Mouse (Mus musculus): ENCODE results near the gene Gm4353. TPM values are rescaled to one million over a fixed set of nuclear protein-coding genes. Genes with fewer than 3 reads are reported as not detected.
"Not testable (repeated sequence)": the region's sequence is repeated elsewhere in the genome, so short reads cannot be mapped to it uniquely, and the experiment has no call there.

Gm4353 gene
- 1.7 and 2.9 TPM in 2 replicates for polyA plus RNA-seq (2015; fragmentation: Nextera tagmentation; extraction: Ambion mirVana)

DNA sequence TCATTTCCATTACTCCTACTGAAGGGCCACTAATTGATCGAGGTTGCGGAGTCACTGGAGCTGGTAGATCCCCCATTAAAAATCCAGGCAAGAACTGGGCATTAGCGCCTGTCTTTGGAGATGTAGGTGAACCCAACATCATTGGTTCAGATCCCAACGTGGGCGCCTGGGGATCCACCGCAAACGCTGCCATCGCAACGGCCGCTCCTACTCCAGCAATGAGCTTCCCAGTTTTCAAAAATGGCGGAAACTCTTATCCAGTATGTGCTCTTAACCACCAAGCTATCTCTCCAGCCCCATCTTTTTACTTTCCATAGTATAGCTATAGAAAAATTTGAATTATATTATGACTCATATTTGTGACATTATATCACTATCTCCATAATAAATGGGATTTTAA, at the start of gene Gm4353:
Gene Gm4353 (minus strand): TSS at position 270 of the 400 bp plus-strand sequence.
- not testable (repeated sequence) for H3K36me3 ChIP-seq
- 98% methylated on average over 11 of the region's 11 CpGs for WGBS

DNA sequence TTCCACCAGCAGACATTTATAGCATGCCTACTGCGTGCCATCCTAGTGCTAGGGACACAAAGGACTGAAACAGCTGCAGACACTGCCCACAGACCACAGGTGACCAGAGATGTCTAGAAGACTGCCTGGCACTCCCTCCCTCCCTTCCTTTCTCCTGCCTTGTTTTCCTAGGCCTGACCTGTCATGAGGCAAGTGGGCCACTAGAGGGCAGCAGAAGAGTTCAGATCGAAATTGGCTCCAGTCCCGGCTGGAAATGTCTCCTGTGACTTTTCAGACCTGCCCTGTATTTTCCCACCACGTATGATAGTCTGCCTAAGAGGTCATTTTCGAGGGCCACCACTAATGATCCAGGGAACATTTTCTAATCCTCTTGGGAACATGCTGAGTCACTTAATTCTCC, 47.6 kb upstream of the Gm4353 start:
- H3K4me1 ChIP-seq = peaks cover 4% of the 10 kb centered on the region; the same call in 1 of the 2 replicates
- WGBS = 5% methylated on average over 5 of the region's 5 CpGs
- no peaks in the 10 kb centered on the region for H3K27me3 ChIP-seq
- H3K9me3 ChIP-seq = no peaks in the 10 kb centered on the region
- no peak for ATAC-seq (ENCODE audit: insufficient number of reproducible peaks, insufficient read depth, low FRiP score, low TSS enrichment, low read depth)
- no peaks in the 10 kb centered on the region for H3K36me3 ChIP-seq
- no peak overlapping the region for H3K4me2 ChIP-seq
- no peak overlapping the region for H3K9ac ChIP-seq
- H3K4me3 ChIP-seq = no peak overlapping the region
- no peak overlapping the region for H3K27ac ChIP-seq

More for the DNA sequence above, at the start of gene Gm4353:
- H3K9ac ChIP-seq; H3K4me1 ChIP-seq; H3K4me3 ChIP-seq; H3K4me2 ChIP-seq; ATAC-seq (ENCODE audit: insufficient number of reproducible peaks, insufficient read depth, low FRiP score, low TSS enrichment, low read depth); H3K27ac ChIP-seq; H3K27me3 ChIP-seq; H3K9me3 ChIP-seq: not testable (repeated sequence)

DNA sequence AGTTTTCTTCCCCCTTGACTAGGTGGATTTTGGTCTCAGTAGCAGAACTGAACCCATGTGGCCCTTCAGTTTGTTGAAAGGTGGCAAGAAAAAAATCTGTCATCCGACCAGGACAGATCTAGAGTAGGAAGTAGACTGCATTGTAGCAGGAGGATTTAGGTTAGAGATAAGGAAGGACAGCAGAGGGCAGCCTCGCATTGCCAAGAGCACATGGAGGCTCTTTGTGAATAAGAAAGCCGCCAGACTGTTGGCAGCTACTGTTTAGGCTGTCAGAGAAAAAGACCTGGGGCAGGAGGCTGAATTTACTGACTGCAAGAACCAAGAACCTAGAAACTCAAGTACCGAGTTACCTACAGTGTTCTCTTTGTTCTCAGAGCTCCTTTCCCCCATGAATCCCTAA, 47.0 kb upstream of the Gm4353 start:
- no peaks in the 10 kb centered on the region for H3K27me3 ChIP-seq
- no peaks in the 10 kb centered on the region for H3K36me3 ChIP-seq
- no peak overlapping the region for H3K27ac ChIP-seq
- ATAC-seq (ENCODE audit: insufficient number of reproducible peaks, insufficient read depth, low FRiP score, low TSS enrichment, low read depth) = no peak
- H3K9ac ChIP-seq = no peak overlapping the region
- H3K4me1 ChIP-seq = peaks cover 4% of the 10 kb centered on the region; the same call in 1 of the 2 replicates
- no peaks in the 10 kb centered on the region for H3K9me3 ChIP-seq
- H3K4me3 ChIP-seq = no peak overlapping the region
- H3K4me2 ChIP-seq = no peak overlapping the region
- WGBS = 15% methylated on average over 4 of the region's 4 CpGs

DNA sequence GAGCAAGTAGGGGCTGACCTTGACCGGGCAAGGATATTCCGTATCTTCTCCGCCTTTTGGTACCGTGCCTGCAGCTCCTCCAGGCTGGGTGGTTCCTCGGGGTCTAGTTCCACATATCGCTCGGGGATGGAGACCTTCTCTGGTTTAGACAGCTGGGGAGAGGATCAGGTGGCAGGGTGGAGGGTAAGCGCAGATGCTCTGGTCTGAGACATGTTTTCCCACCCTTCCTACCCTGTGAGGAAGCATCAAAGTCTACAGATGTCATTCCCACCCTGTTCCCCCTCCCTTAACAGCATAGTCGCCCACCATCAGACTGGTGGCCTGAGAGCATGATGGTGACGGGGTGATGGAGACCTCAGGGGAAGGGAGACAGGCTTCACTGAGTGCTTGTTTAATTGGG, 44.9 kb upstream of the Gm4353 start:
- Histone ChIP-seq H3K4me3 (no peak overlapping the region), H3K9me3 (no peaks in the 10 kb centered on the region), H3K27me3 (no peaks in the 10 kb centered on the region), H3K9ac (no peak overlapping the region), H3K36me3 (no peaks in the 10 kb centered on the region), H3K4me1 (peaks cover 9% of the 10 kb centered on the region), H3K4me2 (no peak overlapping the region), H3K27ac (no peak overlapping the region)
- ATAC-seq (ENCODE audit: insufficient number of reproducible peaks, insufficient read depth, low FRiP score, low TSS enrichment, low read depth) = no peak
- 79% methylated on average over 10 of the region's 10 CpGs for WGBS

DNA sequence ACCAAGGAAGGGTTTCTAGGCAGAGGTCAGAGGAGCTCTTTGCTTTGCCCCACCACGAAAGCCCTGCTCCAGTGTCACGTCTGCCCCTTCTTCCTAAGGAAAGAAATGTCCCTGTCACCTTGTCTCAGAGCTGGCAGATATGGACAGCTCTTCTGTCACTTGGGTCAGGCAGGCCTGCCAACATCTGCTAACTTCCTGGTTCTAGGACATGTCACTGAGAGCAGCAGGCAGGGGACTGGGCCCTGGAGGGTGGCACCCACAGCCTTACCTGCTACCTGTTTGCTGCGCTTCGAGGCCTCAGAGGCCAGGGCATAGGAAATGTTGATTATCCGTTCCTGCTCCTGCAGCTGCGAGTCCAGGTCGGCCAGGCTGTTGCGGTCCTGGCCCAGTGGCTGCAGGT, 43.9 kb upstream of the Gm4353 start:
- H3K27ac ChIP-seq = no peak overlapping the region
- H3K27me3 ChIP-seq = no peaks in the 10 kb centered on the region
- WGBS = 93% methylated on average over 8 of the region's 8 CpGs
- H3K4me1 ChIP-seq = peaks cover 17% of the 10 kb centered on the region
- no peak overlapping the region for H3K4me3 ChIP-seq
- H3K4me2 ChIP-seq = no peak overlapping the region
- H3K9ac ChIP-seq = no peak overlapping the region
- ATAC-seq (ENCODE audit: insufficient number of reproducible peaks, insufficient read depth, low FRiP score, low TSS enrichment, low read depth) = no peak
- H3K36me3 ChIP-seq = no peaks in the 10 kb centered on the region
- H3K9me3 ChIP-seq = no peaks in the 10 kb centered on the region

DNA sequence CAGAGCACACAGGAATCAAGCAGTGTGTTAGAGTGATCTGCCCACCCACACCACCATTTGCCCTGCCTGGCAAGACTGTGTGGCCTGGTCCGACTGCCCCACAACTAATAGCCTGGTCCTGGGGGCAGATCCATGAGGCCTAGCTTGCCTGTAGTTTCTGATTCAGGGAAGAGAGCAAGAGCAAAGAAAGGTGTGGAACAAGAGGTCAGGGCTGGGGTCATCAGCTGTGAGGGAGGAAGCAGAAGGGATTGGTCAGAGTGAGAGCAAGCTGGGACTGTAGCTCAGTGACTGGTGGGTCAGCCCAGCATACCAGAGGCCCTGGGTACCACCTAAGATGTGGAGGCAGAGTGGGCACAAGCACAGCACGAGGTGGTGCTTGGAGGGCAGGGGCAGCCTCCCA, 42.6 kb upstream of the Gm4353 start:
- Histone ChIP-seq H3K9ac (no peak overlapping the region), H3K4me3 (no peak overlapping the region), H3K27ac (no peak overlapping the region), H3K4me2 (no peak overlapping the region), H3K4me1 (peaks cover 29% of the 10 kb centered on the region), H3K9me3 (no peaks in the 10 kb centered on the region), H3K27me3 (no peaks in the 10 kb centered on the region), H3K36me3 (no peaks in the 10 kb centered on the region)
- 71% methylated on average over 2 of the region's 2 CpGs for WGBS
- no peak for ATAC-seq (ENCODE audit: insufficient number of reproducible peaks, insufficient read depth, low FRiP score, low TSS enrichment, low read depth)

DNA sequence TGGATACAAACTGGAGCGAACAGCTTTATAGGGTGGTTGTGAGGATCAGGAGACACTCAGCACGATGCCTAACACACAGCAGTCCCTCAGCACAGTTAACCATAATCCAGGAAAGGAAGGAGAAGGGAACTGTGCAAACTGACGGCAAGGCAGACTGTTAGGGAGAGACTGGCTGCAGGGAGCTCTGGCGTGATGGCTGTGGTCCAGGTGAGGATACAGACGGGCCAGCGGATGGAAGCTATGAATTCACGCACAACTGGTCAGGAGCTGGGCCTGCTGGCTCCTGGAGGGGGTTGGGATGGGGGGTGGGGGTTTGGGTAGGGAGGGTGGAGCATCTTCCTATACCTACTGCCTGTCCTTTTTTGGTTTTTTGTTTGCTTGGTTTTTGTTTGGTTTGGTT, 41.2 kb upstream of the Gm4353 start:
- Histone ChIP-seq H3K36me3 (no peaks in the 10 kb centered on the region), H3K9me3 (no peaks in the 10 kb centered on the region), H3K4me1 (peaks cover 31% of the 10 kb centered on the region), H3K4me2 (no peak overlapping the region), H3K27ac (no peak overlapping the region), H3K27me3 (no peaks in the 10 kb centered on the region), H3K4me3 (no peak overlapping the region), H3K9ac (no peak overlapping the region)
- no peak for ATAC-seq (ENCODE audit: insufficient number of reproducible peaks, insufficient read depth, low FRiP score, low TSS enrichment, low read depth)
- WGBS = 56% methylated on average over 7 of the region's 7 CpGs

DNA sequence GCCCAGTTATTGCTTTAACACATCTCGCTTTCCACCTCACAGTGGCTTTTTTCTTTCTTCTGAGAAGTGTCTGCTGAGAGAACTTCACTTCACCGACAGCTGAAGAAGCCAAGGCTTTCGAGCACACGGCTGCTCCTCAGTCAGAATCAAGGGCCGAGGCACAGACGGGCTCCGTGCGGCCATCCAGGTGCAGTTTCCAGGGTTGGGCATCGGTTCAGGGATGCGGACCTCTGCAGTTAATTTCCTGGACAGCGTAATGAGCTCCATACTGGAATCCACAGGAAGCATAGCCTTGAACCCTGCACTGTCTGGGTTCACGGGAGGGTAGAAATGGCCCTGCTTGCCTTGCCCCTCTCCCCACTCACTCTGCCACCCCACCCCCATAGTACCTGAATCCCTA, 39.6 kb upstream of the Gm4353 start:
- H3K4me3 ChIP-seq = no peak overlapping the region
- no peak overlapping the region for H3K4me2 ChIP-seq
- no peak overlapping the region for H3K9ac ChIP-seq
- 55% methylated on average over 12 of the region's 12 CpGs for WGBS
- H3K36me3 ChIP-seq = no peaks in the 10 kb centered on the region
- no peaks in the 10 kb centered on the region for H3K27me3 ChIP-seq
- H3K9me3 ChIP-seq = no peaks in the 10 kb centered on the region
- peak overlapping the region; percentile 65 for H3K27ac ChIP-seq
- peaks cover 31% of the 10 kb centered on the region for H3K4me1 ChIP-seq
- no peak for ATAC-seq (ENCODE audit: insufficient number of reproducible peaks, insufficient read depth, low FRiP score, low TSS enrichment, low read depth)

DNA sequence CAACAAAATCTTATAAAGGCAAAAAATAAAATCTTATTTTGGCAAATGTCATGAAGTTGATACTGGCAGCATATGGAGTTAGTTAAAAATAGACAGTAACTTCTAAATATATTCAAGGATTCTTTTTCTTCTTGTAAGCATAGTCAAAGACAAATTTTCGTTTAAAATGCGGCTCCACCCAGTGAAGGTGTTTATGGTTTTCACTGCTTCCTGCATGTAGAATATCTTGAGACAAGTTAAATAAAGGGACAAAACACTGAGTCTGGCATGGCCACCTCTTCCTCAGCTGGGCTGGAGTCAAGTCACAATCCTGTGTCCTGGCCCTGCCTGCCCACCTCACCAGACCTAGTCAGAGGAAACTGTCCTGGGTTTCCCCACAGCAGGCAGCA, 39.2 kb upstream of the Gm4353 start:
- no peaks in the 10 kb centered on the region for H3K27me3 ChIP-seq
- H3K36me3 ChIP-seq = no peaks in the 10 kb centered on the region
- ATAC-seq (ENCODE audit: insufficient number of reproducible peaks, insufficient read depth, low FRiP score, low TSS enrichment, low read depth) = no peak
- no peaks in the 10 kb centered on the region for H3K9me3 ChIP-seq
- peak overlapping the region; percentile 65 for H3K27ac ChIP-seq
- H3K4me2 ChIP-seq = no peak overlapping the region
- no peak overlapping the region for H3K9ac ChIP-seq
- WGBS = 35% methylated on average over 2 of the region's 2 CpGs
- H3K4me3 ChIP-seq = no peak overlapping the region
- H3K4me1 ChIP-seq = peaks cover 31% of the 10 kb centered on the region

DNA sequence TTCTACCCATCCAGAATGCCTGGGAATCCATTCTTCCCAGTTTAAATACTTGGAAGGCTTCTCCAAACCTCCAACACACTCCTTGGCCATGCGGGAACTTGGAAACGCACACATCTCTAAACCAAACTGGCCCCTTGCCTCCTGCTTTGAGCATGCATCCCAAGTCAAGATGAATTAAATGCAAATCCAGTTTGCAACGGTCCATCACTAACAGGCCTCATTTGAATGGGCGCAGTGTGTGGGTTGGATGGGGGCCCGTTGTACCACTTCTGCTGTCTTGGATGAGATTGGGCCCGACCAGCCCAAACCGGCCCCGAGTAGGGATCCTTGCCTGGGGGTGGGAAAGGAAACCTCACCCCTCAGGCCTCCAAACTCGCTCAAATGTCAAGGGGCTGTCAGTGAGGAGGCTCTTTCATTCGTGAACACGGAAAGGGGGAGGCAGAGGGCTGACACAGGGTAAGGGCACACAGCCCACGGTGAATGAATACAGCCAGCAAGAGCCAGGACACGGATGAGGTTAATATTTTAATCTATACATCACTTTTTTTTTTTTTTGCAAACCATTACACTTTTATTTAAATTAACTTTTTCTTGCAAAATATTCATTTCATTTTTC, 38.7 kb upstream of the Gm4353 start:
- Histone ChIP-seq H3K9me3 (no peaks in the 10 kb centered on the region), H3K27me3 (no peaks in the 10 kb centered on the region), H3K4me2 (no peak overlapping the region), H3K9ac (no peak overlapping the region), H3K27ac (peak overlapping the region; percentile 57; the same call in 1 of the 2 replicates), H3K4me1 (peaks cover 31% of the 10 kb centered on the region), H3K36me3 (no peaks in the 10 kb centered on the region), H3K4me3 (no peak overlapping the region)
- 24% methylated on average over 13 of the region's 13 CpGs for WGBS
- ATAC-seq (ENCODE audit: insufficient number of reproducible peaks, insufficient read depth, low FRiP score, low TSS enrichment, low read depth) = peak; percentile 34; the same call in 1 of the 2 replicates

DNA sequence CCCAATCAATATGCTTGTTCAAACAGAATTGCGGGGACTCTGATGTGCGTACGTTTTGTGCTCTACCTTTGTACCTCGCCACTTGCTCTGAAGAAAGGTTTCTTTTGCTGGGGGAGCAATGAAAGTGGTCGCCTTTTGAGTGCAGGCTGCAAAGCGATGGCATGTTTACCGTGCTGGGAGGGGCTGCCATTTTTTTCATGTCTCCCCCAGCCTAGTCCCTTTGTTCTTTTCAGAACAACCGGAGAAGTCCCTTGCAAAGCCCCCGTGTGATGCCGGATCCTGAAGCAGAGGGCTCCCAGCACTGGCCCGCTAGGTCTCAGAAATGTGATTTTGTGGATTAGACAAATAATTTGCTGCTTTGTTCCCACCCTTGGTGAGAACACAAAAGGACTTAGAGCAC, 36.8 kb upstream of the Gm4353 start:
- H3K4me1 ChIP-seq = peaks cover 31% of the 10 kb centered on the region
- no peak overlapping the region for H3K9ac ChIP-seq
- no peak overlapping the region for H3K4me3 ChIP-seq
- H3K4me2 ChIP-seq = no peak overlapping the region
- H3K9me3 ChIP-seq = no peaks in the 10 kb centered on the region
- H3K36me3 ChIP-seq = no peaks in the 10 kb centered on the region
- WGBS = 68% methylated on average over 11 of the region's 11 CpGs
- no peak for ATAC-seq (ENCODE audit: insufficient number of reproducible peaks, insufficient read depth, low FRiP score, low TSS enrichment, low read depth)
- H3K27ac ChIP-seq = no peak overlapping the region
- no peaks in the 10 kb centered on the region for H3K27me3 ChIP-seq

DNA sequence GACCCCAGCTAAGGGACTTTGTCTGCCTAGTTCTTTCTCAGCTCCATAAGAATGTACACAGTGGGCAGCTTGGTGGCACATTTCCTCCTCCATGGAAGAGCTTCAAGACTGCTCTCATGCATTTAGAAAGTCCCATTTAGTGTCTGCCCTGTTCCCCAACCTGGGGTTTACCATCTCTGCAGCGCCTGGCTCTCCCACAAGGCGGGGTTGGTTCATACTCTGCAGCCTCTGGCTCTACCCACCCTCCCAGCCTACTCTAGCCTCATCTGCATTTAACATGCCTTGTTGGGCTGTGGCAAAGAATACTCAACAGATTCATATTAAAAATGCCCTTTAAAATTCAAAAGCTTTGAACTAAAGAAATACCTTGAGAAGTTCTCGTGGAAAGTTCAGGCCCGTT, 36.3 kb upstream of the Gm4353 start:
- no peak overlapping the region for H3K4me3 ChIP-seq
- WGBS = 84% methylated on average over 4 of the region's 4 CpGs
- H3K4me1 ChIP-seq = peaks cover 31% of the 10 kb centered on the region
- no peak overlapping the region for H3K27ac ChIP-seq
- H3K9ac ChIP-seq = no peak overlapping the region
- no peak overlapping the region for H3K4me2 ChIP-seq
- no peaks in the 10 kb centered on the region for H3K36me3 ChIP-seq
- no peaks in the 10 kb centered on the region for H3K27me3 ChIP-seq
- no peaks in the 10 kb centered on the region for H3K9me3 ChIP-seq
- ATAC-seq (ENCODE audit: insufficient number of reproducible peaks, insufficient read depth, low FRiP score, low TSS enrichment, low read depth) = no peak
